Mouse (Mus musculus): Measurements from ENCODE around the gene Srcin1. TPM values are rescaled to one million over a fixed set of nuclear protein-coding genes. Genes with fewer than 3 reads are reported as not detected.

Srcin1 gene
- polyA plus RNA-seq, 1 experiment from 2014 or later: 0.55 TPM

- DNase-seq (ENCODE audit: low spot score) (peak; percentile 41), ATAC-seq (replicated peaks; ENCODE audit: insufficient number of reproducible peaks, low FRiP score, low TSS enrichment, low read depth) (no peak)
- no peaks in the 10 kb centered on the region; the same call in 1 of the 2 replicates for H3K27me3 ChIP-seq (ENCODE audit: control insufficient read depth, insufficient read depth, low read length)
- no peak overlapping the region for H3K4me3 ChIP-seq (ENCODE audit: low read depth, low read length)
- no peak overlapping the region for H3K9ac ChIP-seq (replicated peaks; ENCODE audit: low read length)
- H3K27ac ChIP-seq (replicated peaks; ENCODE audit: low read depth, low read length): no peak overlapping the region
- peaks cover 3% of the 10 kb centered on the region for H3K4me1 ChIP-seq (ENCODE audit: control insufficient read depth, insufficient read depth, low read length)
- no peaks in the 10 kb centered on the region for H3K36me3 ChIP-seq (replicated peaks; ENCODE audit: control insufficient read depth, insufficient read depth, low read depth, low read length)
- H3K9me3 ChIP-seq (replicated peaks; ENCODE audit: control insufficient read depth, low read length): no peaks in the 10 kb centered on the region
- H3K4me2 ChIP-seq (ENCODE audit: low read depth, low read length): no peak overlapping the region
- 29% methylated on average over 4 of the region's 4 CpGs for WGBS
These were observed 16.4 kb downstream of the Srcin1 start for GRCm38 (mm10) chr11:97559549-97559948.

GRCm38 (mm10) chr11:97557885-97558284, 18.1 kb downstream of the Srcin1 start:
- Histone ChIP-seq H3K4me2 (ENCODE audit: low read depth, low read length) (no peak overlapping the region), H3K27me3 (ENCODE audit: control insufficient read depth, insufficient read depth, low read length) (no peaks in the 10 kb centered on the region; the same call in 1 of the 2 replicates), H3K9ac (replicated peaks; ENCODE audit: low read length) (no peak overlapping the region), H3K36me3 (replicated peaks; ENCODE audit: control insufficient read depth, insufficient read depth, low read depth, low read length) (no peaks in the 10 kb centered on the region), H3K4me1 (ENCODE audit: control insufficient read depth, insufficient read depth, low read length) (peaks cover 3% of the 10 kb centered on the region), H3K9me3 (replicated peaks; ENCODE audit: control insufficient read depth, low read length) (no peaks in the 10 kb centered on the region), H3K4me3 (ENCODE audit: low read depth, low read length) (no peak overlapping the region), H3K27ac (replicated peaks; ENCODE audit: low read depth, low read length) (no peak overlapping the region)
- WGBS: 67% methylated on average over 4 of the region's 4 CpGs
- ATAC-seq (replicated peaks; ENCODE audit: insufficient number of reproducible peaks, low FRiP score, low TSS enrichment, low read depth) (no peak), DNase-seq (ENCODE audit: low spot score) (no peak)

GRCm38 (mm10) chr11:97556569-97557408, 19.2 kb downstream of the Srcin1 start:
- ATAC-seq (replicated peaks; ENCODE audit: insufficient number of reproducible peaks, low FRiP score, low TSS enrichment, low read depth): no peak
- peak; percentile 67 for DNase-seq (ENCODE audit: low spot score)
- peaks cover 3% of the 10 kb centered on the region for H3K27me3 ChIP-seq (ENCODE audit: control insufficient read depth, insufficient read depth, low read length)
- no peaks in the 10 kb centered on the region for H3K9me3 ChIP-seq (replicated peaks; ENCODE audit: control insufficient read depth, low read length)
- no peak overlapping the region for H3K9ac ChIP-seq (replicated peaks; ENCODE audit: low read length)
- no peak overlapping the region for H3K27ac ChIP-seq (replicated peaks; ENCODE audit: low read depth, low read length)
- no peak overlapping the region for H3K4me3 ChIP-seq (ENCODE audit: low read depth, low read length)
- H3K4me2 ChIP-seq (ENCODE audit: low read depth, low read length): no peak overlapping the region
- no peaks in the 10 kb centered on the region for H3K36me3 ChIP-seq (replicated peaks; ENCODE audit: control insufficient read depth, insufficient read depth, low read depth, low read length)
- whole genome bisulfite sequencing: 12% methylated on average over 7 of the region's 7 CpGs
- peaks cover 4% of the 10 kb centered on the region for H3K4me1 ChIP-seq (ENCODE audit: control insufficient read depth, insufficient read depth, low read length)

- Histone ChIP-seq H3K9ac (replicated peaks; ENCODE audit: low read length) (no peak overlapping the region), H3K36me3 (replicated peaks; ENCODE audit: control insufficient read depth, insufficient read depth, low read depth, low read length) (no peaks in the 10 kb centered on the region), H3K4me3 (ENCODE audit: low read depth, low read length) (no peak overlapping the region), H3K27ac (replicated peaks; ENCODE audit: low read depth, low read length) (no peak overlapping the region), H3K27me3 (ENCODE audit: control insufficient read depth, insufficient read depth, low read length) (peaks cover 19% of the 10 kb centered on the region), H3K4me2 (ENCODE audit: low read depth, low read length) (no peak overlapping the region; the same call in 1 of the 2 replicates), H3K4me1 (ENCODE audit: control insufficient read depth, insufficient read depth, low read length) (peaks cover 9% of the 10 kb centered on the region), H3K9me3 (replicated peaks; ENCODE audit: control insufficient read depth, low read length) (no peaks in the 10 kb centered on the region)
- 35% methylated on average over 6 of the region's 6 CpGs for WGBS
- no peak for DNase-seq (ENCODE audit: low spot score)
- ATAC-seq (replicated peaks; ENCODE audit: insufficient number of reproducible peaks, low FRiP score, low TSS enrichment, low read depth): no peak
These were observed 20.8 kb downstream of the Srcin1 start for GRCm38 (mm10) chr11:97555144-97555543.

- H3K4me1 ChIP-seq (ENCODE audit: control insufficient read depth, insufficient read depth, low read length): peaks cover 6% of the 10 kb centered on the region
- H3K27me3 ChIP-seq (ENCODE audit: control insufficient read depth, insufficient read depth, low read length): peaks cover 36% of the 10 kb centered on the region
These were observed 23.8 kb downstream of the Srcin1 start for GRCm38 (mm10) chr11:97552151-97552550.

GRCm38 (mm10) chr11:97548757-97549156, 27.2 kb downstream of the Srcin1 start:
- H3K4me2 ChIP-seq (ENCODE audit: low read depth, low read length): no peak overlapping the region
- H3K27me3 ChIP-seq (ENCODE audit: control insufficient read depth, insufficient read depth, low read length): peaks cover 46% of the 10 kb centered on the region
- DNase-seq (ENCODE audit: low spot score): no peak
- H3K4me1 ChIP-seq (ENCODE audit: control insufficient read depth, insufficient read depth, low read length): peaks cover 9% of the 10 kb centered on the region
- no peak overlapping the region for H3K9ac ChIP-seq (replicated peaks; ENCODE audit: low read length)
- 40% methylated on average over 8 of the region's 8 CpGs for WGBS
- no peaks in the 10 kb centered on the region for H3K36me3 ChIP-seq (replicated peaks; ENCODE audit: control insufficient read depth, insufficient read depth, low read depth, low read length)
- no peak overlapping the region for H3K27ac ChIP-seq (replicated peaks; ENCODE audit: low read depth, low read length)
- no peaks in the 10 kb centered on the region for H3K9me3 ChIP-seq (replicated peaks; ENCODE audit: control insufficient read depth, low read length)
- no peak overlapping the region for H3K4me3 ChIP-seq (ENCODE audit: low read depth, low read length)
- no peak for ATAC-seq (replicated peaks; ENCODE audit: insufficient number of reproducible peaks, low FRiP score, low TSS enrichment, low read depth)

More at GRCm38 (mm10) chr11:97552151-97552550, 23.8 kb downstream of the Srcin1 start:
- no peak overlapping the region for H3K4me2 ChIP-seq (ENCODE audit: low read depth, low read length)
- no peaks in the 10 kb centered on the region for H3K36me3 ChIP-seq (replicated peaks; ENCODE audit: control insufficient read depth, insufficient read depth, low read depth, low read length)
- DNase-seq (ENCODE audit: low spot score) (no peak), ATAC-seq (replicated peaks; ENCODE audit: insufficient number of reproducible peaks, low FRiP score, low TSS enrichment, low read depth) (no peak)
- H3K9me3 ChIP-seq (replicated peaks; ENCODE audit: control insufficient read depth, low read length): no peaks in the 10 kb centered on the region
- WGBS: 8% methylated on average over 8 of the region's 8 CpGs
- no peak overlapping the region for H3K4me3 ChIP-seq (ENCODE audit: low read depth, low read length)
- no peak overlapping the region for H3K27ac ChIP-seq (replicated peaks; ENCODE audit: low read depth, low read length)
- H3K9ac ChIP-seq (replicated peaks; ENCODE audit: low read length): no peak overlapping the region; the same call in 1 of the 2 replicates

GRCm38 (mm10) chr11:97547957-97548706, 27.9 kb downstream of the Srcin1 start:
- DNase-seq (ENCODE audit: low spot score): no peak
- Histone ChIP-seq H3K36me3 (replicated peaks; ENCODE audit: control insufficient read depth, insufficient read depth, low read depth, low read length) (no peaks in the 10 kb centered on the region), H3K9ac (replicated peaks; ENCODE audit: low read length) (no peak overlapping the region), H3K9me3 (replicated peaks; ENCODE audit: control insufficient read depth, low read length) (no peaks in the 10 kb centered on the region), H3K4me1 (ENCODE audit: control insufficient read depth, insufficient read depth, low read length) (peaks cover 9% of the 10 kb centered on the region), H3K27ac (replicated peaks; ENCODE audit: low read depth, low read length) (no peak overlapping the region), H3K4me2 (ENCODE audit: low read depth, low read length) (no peak overlapping the region), H3K4me3 (ENCODE audit: low read depth, low read length) (no peak overlapping the region), H3K27me3 (ENCODE audit: control insufficient read depth, insufficient read depth, low read length) (peaks cover 46% of the 10 kb centered on the region)
- ATAC-seq (replicated peaks; ENCODE audit: insufficient number of reproducible peaks, low FRiP score, low TSS enrichment, low read depth): no peak
- 54% methylated on average over 12 of the region's 12 CpGs for WGBS

All from embryonic facial prominence, embryonic 11.5 days (tissue).